Mouse (Mus musculus): ENCODE data around the gene Dnm1.

DNA sequence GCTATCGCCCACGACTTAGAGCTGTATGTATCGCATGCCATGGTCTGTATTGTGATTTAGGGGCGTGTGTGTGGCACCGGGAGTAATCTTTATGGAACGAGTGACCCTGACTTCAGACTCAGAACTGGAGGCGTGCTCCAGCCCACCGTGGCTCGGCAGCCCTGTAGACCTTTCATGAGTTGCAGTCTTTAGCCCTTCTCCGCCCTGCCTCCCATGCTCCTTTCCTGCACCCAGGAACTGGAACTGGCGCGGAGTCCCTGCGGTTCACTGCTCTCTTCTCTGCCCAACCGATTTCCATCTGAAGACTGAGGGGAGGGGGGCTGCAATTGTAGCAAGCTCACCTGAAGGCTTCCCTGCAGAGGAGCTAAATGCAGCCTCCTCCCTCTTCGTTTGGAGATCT lies 43.6 kb upstream of the Dnm1 start:
- TF ChIP-seq CTCF (IDR thresholded peaks at IDR 0.05): no peak
- no peak for TF ChIP-seq EP300 (IDR thresholded peaks at IDR 0.05)

Data from lung, postnatal 0 days (tissue).